Mouse (Mus musculus) C2C12 (cell line): ENCODE results near the gene Gsto1. TPM values are rescaled to one million over a fixed set of nuclear protein-coding genes. Genes with fewer than 3 reads are reported as not detected.

Experiments used
- H3K27me3 ChIP-seq: one replicate; pipeline ENCODE4 v1.6.1; 2011; ENCODE audit not compliant: control insufficient read depth, insufficient read depth, insufficient read length
- H3K36me3 ChIP-seq: one replicate; pipeline ENCODE4 v1.6.1; 2011; ENCODE audit not compliant: control insufficient read depth, insufficient read depth
- H3K4me3 ChIP-seq: one replicate; pipeline ENCODE4 v1.5.1; 2011; ENCODE audit warnings: mild to moderate bottlenecking, control low read depth; ENCODE audit not compliant: poor library complexity, insufficient read depth, severe bottlenecking
- H3K79me2 ChIP-seq: one replicate; pipeline ENCODE4 v1.6.1; 2011; ENCODE audit not compliant: control insufficient read depth, insufficient read depth
- H3K79me3 ChIP-seq: one replicate; pipeline ENCODE4 v1.6.1; 2011; ENCODE audit warnings: low read depth, control low read depth
- H3ac ChIP-seq: one replicate; pipeline ENCODE3; 2011; ENCODE audit warnings: low read depth; ENCODE audit not compliant: control insufficient read depth, insufficient read length
- CEBPB ChIP-seq: IDR thresholded peaks from one replicate; pipeline ENCODE4 v1.6.1; 2011; ENCODE audit warnings: low read depth, mild to moderate bottlenecking, control low read depth, moderate library complexity
- CTCF ChIP-seq: IDR thresholded peaks from one replicate; pipeline ENCODE4 v1.5.1; 2011; ENCODE audit not compliant: control insufficient read depth, insufficient read depth, insufficient read length
- FOSL1 ChIP-seq: IDR thresholded peaks from one replicate; pipeline ENCODE4 v1.8.0; 2011; ENCODE audit warnings: mild to moderate bottlenecking, low read length; ENCODE audit not compliant: poor library complexity, insufficient read depth, severe bottlenecking
- MAX ChIP-seq: IDR thresholded peaks from one replicate; pipeline ENCODE4 v1.6.1; 2011; ENCODE audit warnings: mild to moderate bottlenecking, control low read depth
- MYOD1 ChIP-seq: IDR thresholded peaks from one replicate; pipeline ENCODE4 v1.6.1; 2011; ENCODE audit warnings: low read depth; ENCODE audit not compliant: control insufficient read depth, insufficient read length
- MYOG ChIP-seq: IDR thresholded peaks from one replicate; pipeline ENCODE4 v1.6.1; 2011; ENCODE audit not compliant: control insufficient read depth, insufficient read length; ENCODE audit errors: extremely low read depth
- USF1 ChIP-seq: IDR thresholded peaks from one replicate; pipeline ENCODE4 v1.6.1; 2011; ENCODE audit warnings: low read depth, mild to moderate bottlenecking, control low read depth, moderate library complexity
- polyA plus RNA-seq: library from polyadenylated mRNA; unstranded; fragments of >200 nt; fragmentation: generic; extraction: Trizol; gene quantifications from one replicate; pipeline ENCODE4 v1.2.1, GENCODE M21; 2012; ENCODE audit warnings: missing spikeins

Gene Gsto1
- polyA plus RNA-seq, 1 experiment = 272 TPM

- Histone ChIP-seq H3K27me3 (no peaks in the 10 kb centered on the region), H3K79me3 (peaks cover 88% of the 10 kb centered on the region)
Observed at GRCm38 (mm10) chr19:47914191-47914590, 59.4 kb downstream of the Gsto1 start.

More at GRCm38 (mm10) chr19:47914191-47914590, 59.4 kb downstream of the Gsto1 start:
- peaks cover 99% of the 10 kb centered on the region for H3K79me2 ChIP-seq
- no peak overlapping the region for H3K4me3 ChIP-seq
- peaks cover 60% of the 10 kb centered on the region for H3K36me3 ChIP-seq
- no peak overlapping the region for H3ac ChIP-seq
- no peak for TF ChIP-seq MYOD1
- no peak for TF ChIP-seq MAX
- TF ChIP-seq MYOG = no peak
- TF ChIP-seq CEBPB = no peak
- TF ChIP-seq CTCF = no peak
- no peak for TF ChIP-seq USF1
- no peak for TF ChIP-seq FOSL1

Other genes starting within 250 kb of the Gsto1 start
- 0.13 TPM for gene Col17a1, start 162.9 kb upstream of the Gsto1 start, polyA plus RNA-seq
- gene Sfr1, start 123.3 kb upstream of the Gsto1 start, polyA plus RNA-seq = 74.9 TPM
- gene Gsto2, start 10.6 kb downstream of the Gsto1 start, polyA plus RNA-seq = 2.6 TPM
- 0.07 TPM for gene Cfap43, start 64.3 kb downstream of the Gsto1 start, polyA plus RNA-seq
- 66.5 TPM for gene Itprip, start 64.3 kb downstream of the Gsto1 start, polyA plus RNA-seq
- not detected for gene Cfap58, start 82.7 kb downstream of the Gsto1 start, polyA plus RNA-seq